Mouse (Mus musculus) embryonic facial prominence, embryonic 14.5 days (tissue): ENCODE results near the gene Wdr63. TPM values are rescaled to one million over a fixed set of nuclear protein-coding genes. Genes with fewer than 3 reads are reported as not detected.
"Not testable (repeated sequence)": the region's sequence is repeated elsewhere in the genome, so short reads cannot be mapped to it uniquely, and the experiment has no call there.

Source experiments
- ATAC-seq: fragments of 200-750 bp; cut with Nextera tagmentation; 2 replicates; pipeline ENCODE4 v1.8.0; 2017; ENCODE audit warnings: low read depth, moderate number of reproducible peaks, moderate TSS enrichment
- DNase-seq: peaks from one replicate; pipeline ENCODE4 v3.0.0-alpha.2; 2015; ENCODE audit warnings: low spot score
- H3K27ac ChIP-seq: fragments of 300-500 bp; sonication (generic); replicated peaks from 2 replicates; pipeline ENCODE4 v1.5.1; 2014; ENCODE audit warnings: low read depth, mild to moderate bottlenecking, low read length, moderate library complexity
- H3K27me3 ChIP-seq: fragments of 300-500 bp; sonication (generic); replicated peaks from 2 replicates; pipeline ENCODE4 v1.6.1; 2014; ENCODE audit warnings: low read length; ENCODE audit not compliant: control insufficient read depth, insufficient read depth
- H3K36me3 ChIP-seq: fragments of 300-500 bp; sonication (generic); 2 replicates; pipeline ENCODE4 v1.6.1; 2014; ENCODE audit warnings: low read length, mixed read lengths; ENCODE audit not compliant: control insufficient read depth, insufficient read depth
- H3K4me1 ChIP-seq: fragments of 300-500 bp; sonication (generic); 2 replicates; pipeline ENCODE4 v1.6.1; 2014; ENCODE audit warnings: antibody characterized with exemption, low read length; ENCODE audit not compliant: control insufficient read depth, insufficient read depth
- H3K4me2 ChIP-seq: fragments of 300-500 bp; sonication (generic); 2 replicates; pipeline ENCODE4 v1.6.1; 2014; ENCODE audit warnings: low read depth, mild to moderate bottlenecking, low read length, moderate library complexity, mixed read lengths
- H3K4me3 ChIP-seq: fragments of 300-500 bp; sonication (generic); 2 replicates; pipeline ENCODE4 v1.5.1; 2014; ENCODE audit warnings: low read depth, mild to moderate bottlenecking, low read length
- H3K9ac ChIP-seq: fragments of 300-500 bp; sonication (generic); 2 replicates; pipeline ENCODE4 v1.6.1; 2014; ENCODE audit warnings: low read depth, mild to moderate bottlenecking, low read length, moderate library complexity, mixed read lengths
- H3K9me3 ChIP-seq: fragments of 300-500 bp; sonication (generic); 2 replicates; pipeline ENCODE4 v1.6.1; 2016; ENCODE audit warnings: low read length; ENCODE audit not compliant: control insufficient read depth
- WGBS: fragments of 180-500 bp; shearing (Covaris S2); extraction: QIAGEN DNeasy Blood & Tissue Kit; methylation state at CpG from one replicate; pipeline ENCODE4 v1.1.7; 2014; 5-methylcytosine and 5-hydroxymethylcytosine counted together
- polyA plus RNA-seq: library from polyadenylated mRNA; unstranded; fragments of >200 nt; fragmentation: Nextera tagmentation; extraction: Ambion mirVana; gene quantifications from 2 replicates; pipeline ENCODE4 v1.2.1, GENCODE M21; 2014

The Wdr63 gene
- polyA plus RNA-seq, 1 experiment from 2014 or later: 2.3 TPM

DNA sequence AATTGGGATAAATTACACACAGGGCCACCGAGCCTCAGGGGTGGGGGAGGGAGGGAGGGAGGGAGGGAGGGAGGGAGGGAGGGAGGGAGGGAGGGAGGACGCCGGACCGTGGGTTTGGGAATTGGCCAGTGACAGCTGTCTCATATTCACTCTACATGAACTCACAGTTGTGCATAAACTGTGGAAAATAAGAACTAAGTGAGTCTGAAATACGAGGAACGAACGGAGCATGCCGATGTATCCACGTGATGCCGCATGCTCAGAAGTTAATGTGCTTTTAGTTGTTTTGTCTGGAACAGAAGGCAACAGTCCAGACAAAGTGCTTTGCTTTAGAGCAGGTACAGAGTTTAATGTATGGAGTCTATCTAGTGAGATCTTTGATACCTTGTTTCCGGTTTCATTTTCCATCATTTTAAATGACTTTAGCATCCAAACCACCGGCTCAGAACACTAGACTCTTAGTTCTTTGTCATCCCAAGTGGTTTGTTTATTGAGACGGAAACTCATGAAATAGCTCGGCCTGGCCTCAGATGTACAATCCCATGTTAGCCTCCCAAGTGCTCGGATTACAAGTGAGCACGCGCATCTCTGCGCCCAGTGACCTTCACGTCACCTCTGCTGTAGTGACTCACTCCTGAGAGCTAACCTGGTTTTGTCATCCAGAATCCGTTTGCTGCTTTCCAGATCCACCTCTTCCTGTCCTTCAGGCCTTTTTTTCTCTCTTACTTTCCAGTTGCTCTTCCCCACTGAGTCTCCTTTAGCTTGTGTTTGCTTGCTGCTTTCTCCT is 97.9 kb downstream of the Wdr63 start:
- peaks cover 9% of the 10 kb centered on the region; the same call in 1 of the 2 replicates for H3K4me1 ChIP-seq
- H3K4me2 ChIP-seq: peak overlapping the region; percentile 33
- H3K27me3 ChIP-seq: no peaks in the 10 kb centered on the region
- H3K36me3 ChIP-seq: peaks cover 42% of the 10 kb centered on the region
- no peaks in the 10 kb centered on the region for H3K9me3 ChIP-seq
- H3K27ac ChIP-seq: peak overlapping the region; percentile 87
- ATAC-seq (peak; percentile 88), DNase-seq (peak; percentile 90)
- peak overlapping the region; percentile 25; the same call in 1 of the 2 replicates for H3K9ac ChIP-seq
- H3K4me3 ChIP-seq: 0 out of 2 replicates have a peak overlapping the region, but pooled peaks have one; percentile 7
- WGBS: 30% methylated on average over 19 of the region's 20 CpGs

DNA sequence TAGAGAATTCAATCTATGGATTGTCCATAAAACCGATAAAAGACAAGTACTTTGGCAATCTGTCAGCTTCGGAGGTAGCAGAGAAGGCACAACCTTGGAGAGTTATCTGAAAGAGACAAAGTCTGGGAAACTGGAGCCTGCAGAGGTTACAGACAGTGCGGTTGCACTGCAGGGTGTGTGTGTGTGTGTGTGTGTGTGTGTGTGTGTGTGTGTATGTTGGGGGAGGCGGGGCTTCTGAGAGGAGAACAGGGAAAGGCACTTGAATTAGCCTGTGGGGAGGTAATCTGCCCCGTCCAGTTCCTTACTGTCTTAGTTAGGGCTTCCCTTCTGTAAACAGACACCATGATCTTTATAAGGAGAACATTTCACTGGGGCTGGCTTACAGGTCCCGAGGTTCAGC is 100.1 kb downstream of the Wdr63 start:
- no peak for DNase-seq
- Histone ChIP-seq H3K4me3 (no peak overlapping the region), H3K9ac (no peak overlapping the region), H3K4me2 (no peak overlapping the region), H3K4me1 (peaks cover 9% of the 10 kb centered on the region; the same call in 1 of the 2 replicates), H3K27ac (no peak overlapping the region), H3K9me3 (no peaks in the 10 kb centered on the region), H3K36me3 (peaks cover 43% of the 10 kb centered on the region), H3K27me3 (no peaks in the 10 kb centered on the region)
- no peak for ATAC-seq
- 78% methylated on average over 6 of the region's 6 CpGs for WGBS

DNA sequence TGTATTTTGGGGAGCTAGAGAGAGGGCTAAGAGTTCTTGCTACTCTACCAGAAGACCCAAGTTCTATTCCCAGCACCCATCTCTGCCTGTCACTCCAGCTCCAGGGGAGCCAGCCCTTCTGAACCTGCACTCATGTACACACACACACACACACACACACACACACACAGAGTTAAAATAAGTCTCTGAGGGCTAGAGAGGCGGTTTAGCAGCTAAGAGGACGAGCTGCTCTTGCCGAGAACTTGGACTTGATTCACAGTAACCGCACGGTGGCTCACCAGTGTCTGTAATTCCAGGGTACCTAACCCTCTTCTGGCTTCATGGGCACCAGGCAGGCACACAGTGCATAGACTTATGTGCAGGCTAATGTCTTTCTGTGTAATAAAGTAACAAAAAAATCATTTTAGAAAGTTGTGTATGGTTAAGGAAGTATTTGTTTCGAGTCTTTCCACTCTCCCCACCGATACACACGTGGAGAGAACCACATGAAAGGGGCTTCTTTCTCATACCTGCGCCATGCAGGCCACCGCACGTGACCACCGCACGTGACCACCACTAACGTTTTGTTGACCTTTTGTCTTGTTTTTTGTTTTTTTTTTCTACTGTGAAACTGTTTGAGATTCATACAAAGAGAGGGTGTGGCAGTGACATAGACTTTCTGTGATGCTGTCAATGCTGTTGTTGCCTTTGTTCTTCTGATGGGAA is 103.4 kb downstream of the Wdr63 start:
- Histone ChIP-seq H3K4me3 (no peak overlapping the region), H3K9me3 (no peaks in the 10 kb centered on the region), H3K27me3 (no peaks in the 10 kb centered on the region), H3K4me1 (0 out of 2 replicates have a peak, but pooled peaks cover 2% of the 10 kb centered on the region), H3K9ac (no peak overlapping the region), H3K27ac (no peak overlapping the region), H3K36me3 (peaks cover 69% of the 10 kb centered on the region), H3K4me2 (no peak overlapping the region)
- DNase-seq (no peak), ATAC-seq (no peak)
- 92% methylated on average over 14 of the region's 14 CpGs for WGBS

DNA sequence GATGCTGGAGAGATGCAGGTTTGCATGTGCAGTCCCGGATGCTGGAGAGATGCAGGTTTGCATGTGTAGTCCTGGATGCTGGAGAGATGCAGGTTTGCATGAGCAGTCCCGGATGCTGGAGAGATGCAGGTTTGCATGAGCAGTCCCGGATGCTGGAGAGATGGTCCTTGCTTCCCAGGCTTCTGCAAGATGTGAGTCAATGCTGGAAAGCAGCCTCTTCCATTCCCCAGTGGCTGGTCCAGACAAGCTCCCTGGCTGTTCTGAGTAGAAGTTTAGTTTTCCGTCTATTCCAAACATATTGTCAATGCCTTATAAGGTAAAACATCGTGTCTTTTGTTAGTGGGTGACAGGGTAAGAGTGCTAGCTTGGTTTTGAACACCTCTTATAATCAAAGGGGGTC is 111.4 kb downstream of the Wdr63 start:
- H3K4me3 ChIP-seq, DNase-seq, H3K27ac ChIP-seq, H3K4me2 ChIP-seq, H3K27me3 ChIP-seq, H3K9ac ChIP-seq, H3K4me1 ChIP-seq, ATAC-seq, H3K9me3 ChIP-seq: not testable (repeated sequence)
- peaks cover 30% of the 10 kb centered on the region for H3K36me3 ChIP-seq
- WGBS: 75% methylated on average over 4 of the region's 5 CpGs

DNA sequence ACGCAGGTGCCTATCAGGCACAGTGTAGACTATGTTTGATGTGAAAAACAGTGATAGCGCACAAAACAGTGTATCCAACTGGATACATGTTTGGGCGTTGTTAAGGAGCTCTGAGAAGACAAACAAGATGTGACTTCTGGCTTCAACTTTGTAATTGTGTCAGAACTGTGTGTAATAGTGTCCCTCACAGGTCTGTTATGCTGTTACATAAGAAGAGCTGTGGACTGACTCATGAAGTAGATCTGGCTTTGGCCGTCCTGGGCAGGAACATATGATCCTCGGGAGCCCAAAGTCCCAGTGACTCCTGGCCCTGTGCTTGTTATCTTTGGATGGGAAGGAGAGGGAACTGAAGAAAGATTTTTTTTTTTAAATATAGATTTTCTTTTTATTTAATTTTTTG is 112.4 kb downstream of the Wdr63 start:
- Histone ChIP-seq H3K4me3 (no peak overlapping the region), H3K27ac (no peak overlapping the region), H3K9ac (no peak overlapping the region), H3K36me3 (peaks cover 20% of the 10 kb centered on the region), H3K27me3 (no peaks in the 10 kb centered on the region), H3K9me3 (no peaks in the 10 kb centered on the region), H3K4me2 (no peak overlapping the region), H3K4me1 (peaks cover 8% of the 10 kb centered on the region)
- no peak for ATAC-seq
- WGBS: 87% methylated on average over 5 of the region's 5 CpGs
- no peak for DNase-seq

DNA sequence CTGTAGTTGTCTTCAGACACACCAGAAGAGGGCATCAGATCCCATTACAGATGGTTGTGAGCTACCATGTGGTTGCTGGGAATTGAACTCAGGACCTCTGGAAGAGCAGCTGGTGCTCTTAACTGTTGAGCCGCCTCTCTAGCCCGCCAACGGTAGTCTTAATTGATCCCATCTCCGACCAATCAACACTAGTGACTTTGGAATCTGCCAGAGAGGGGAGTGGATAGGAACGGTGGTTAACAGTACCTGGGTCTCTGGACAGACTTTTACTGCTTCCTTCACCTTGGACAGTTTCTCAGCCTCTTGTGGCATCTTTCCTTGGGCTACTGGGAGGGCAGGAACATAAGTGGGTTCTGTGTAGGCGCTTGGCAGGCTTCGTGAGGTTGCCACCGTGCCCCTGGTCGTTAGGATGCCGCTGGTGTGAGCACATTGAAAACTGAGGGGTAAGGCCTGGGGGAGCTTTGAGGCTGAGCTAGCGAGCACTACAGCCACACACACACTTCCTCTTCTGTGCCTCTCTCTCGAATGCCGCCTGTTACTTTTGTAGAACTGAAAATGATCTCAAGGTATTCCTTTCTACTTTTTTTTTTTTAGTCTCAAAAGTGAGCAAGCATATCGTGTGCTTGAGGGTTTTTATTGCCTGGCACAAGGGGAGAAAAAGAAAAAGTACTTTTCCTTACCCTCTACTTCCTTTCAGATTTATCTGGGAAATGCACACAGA is 114.3 kb downstream of the Wdr63 start:
- WGBS: 77% methylated on average over 14 of the region's 14 CpGs
- no peak for ATAC-seq
- H3K4me2 ChIP-seq: no peak overlapping the region

DNA sequence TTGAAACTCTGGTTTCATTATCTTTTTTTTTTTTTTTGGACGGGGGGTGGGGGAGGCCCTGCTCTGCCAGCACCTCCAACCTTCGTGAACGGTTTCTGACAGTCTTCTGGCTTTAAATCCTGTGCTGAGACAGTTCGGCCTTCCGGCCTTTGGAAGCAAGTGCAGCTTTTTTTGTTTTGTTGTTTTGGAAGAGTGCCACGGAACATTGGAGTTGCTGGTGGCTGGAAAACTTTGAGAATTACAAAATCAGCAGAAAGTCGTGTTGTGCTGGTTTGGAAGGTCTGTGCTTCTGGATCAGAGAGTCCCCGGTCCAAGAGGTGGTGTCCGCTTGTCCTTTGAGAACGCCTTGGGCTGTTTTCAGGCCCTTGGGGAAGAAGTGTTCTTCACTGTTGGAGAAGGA is 115.1 kb downstream of the Wdr63 start:
- H3K4me3 ChIP-seq: no peak overlapping the region
- no peak overlapping the region for H3K4me2 ChIP-seq
- H3K27me3 ChIP-seq: no peaks in the 10 kb centered on the region
- H3K36me3 ChIP-seq: no peaks in the 10 kb centered on the region
- DNase-seq (peak; percentile 73), ATAC-seq (no peak)
- no peak overlapping the region; the same call in 1 of the 2 replicates for H3K27ac ChIP-seq
- no peaks in the 10 kb centered on the region for H3K9me3 ChIP-seq
- H3K4me1 ChIP-seq: peaks cover 11% of the 10 kb centered on the region
- no peak overlapping the region for H3K9ac ChIP-seq
- 65% methylated on average over 10 of the region's 10 CpGs for WGBS

More for the DNA sequence above, 114.3 kb downstream of the Wdr63 start:
- Histone ChIP-seq H3K9me3 (no peaks in the 10 kb centered on the region), H3K9ac (no peak overlapping the region), H3K27ac (no peak overlapping the region), H3K27me3 (no peaks in the 10 kb centered on the region), H3K4me1 (peaks cover 11% of the 10 kb centered on the region), H3K36me3 (peaks cover 6% of the 10 kb centered on the region; the same call in 1 of the 2 replicates), H3K4me3 (no peak overlapping the region)
- DNase-seq: no peak

DNA sequence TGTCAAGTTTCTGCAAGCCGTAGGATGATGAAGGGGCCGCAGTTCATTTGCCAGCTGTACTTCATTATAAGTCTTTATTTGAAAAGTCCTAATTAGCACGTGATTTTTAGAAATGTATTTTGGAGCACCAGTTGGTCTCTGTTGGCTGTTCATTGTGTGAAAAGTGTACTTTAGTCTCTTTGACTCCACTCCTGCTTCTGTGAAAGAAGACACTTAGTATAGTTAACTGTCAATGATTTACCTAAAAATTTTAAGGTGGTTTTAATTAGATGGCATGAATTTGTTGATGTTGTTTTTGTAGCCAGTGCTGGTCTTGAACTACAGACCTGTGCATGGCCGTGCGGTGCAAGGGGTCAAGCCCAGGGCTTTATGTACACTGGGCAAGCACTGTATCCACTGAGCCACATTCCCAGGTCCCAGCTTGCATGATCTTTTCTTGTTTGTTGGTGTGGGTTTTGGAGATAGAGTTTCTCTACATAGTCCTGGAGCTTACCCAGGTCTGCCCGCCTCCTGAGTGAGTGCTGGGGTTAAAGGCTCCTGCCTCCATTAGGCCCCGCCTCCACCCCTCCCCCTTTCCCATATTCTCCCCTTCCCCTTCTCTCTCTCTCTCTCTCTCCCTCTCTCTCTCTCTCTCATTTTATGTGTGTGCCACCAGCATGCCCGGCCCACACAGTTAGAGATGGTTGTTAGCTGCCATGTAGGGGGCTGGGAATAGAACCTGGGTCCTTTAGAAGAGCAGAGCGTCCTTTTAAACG is 115.8 kb downstream of the Wdr63 start:
- H3K9me3 ChIP-seq: no peaks in the 10 kb centered on the region
- no peak overlapping the region for H3K4me2 ChIP-seq
- WGBS: 76% methylated on average over 10 of the region's 10 CpGs
- no peak overlapping the region for H3K4me3 ChIP-seq
- H3K36me3 ChIP-seq: no peaks in the 10 kb centered on the region
- H3K4me1 ChIP-seq: peaks cover 11% of the 10 kb centered on the region
- no peak for ATAC-seq
- no peak overlapping the region for H3K27ac ChIP-seq
- H3K9ac ChIP-seq: no peak overlapping the region
- no peak for DNase-seq
- H3K27me3 ChIP-seq: no peaks in the 10 kb centered on the region
